Mouse (Mus musculus) heart, embryonic 10.5 days (tissue): ENCODE data around the gene Inpp5a. TPM values are rescaled to one million over a fixed set of nuclear protein-coding genes. Genes with fewer than 3 reads are reported as not detected.

Experiments
- DNase-seq: peaks from one replicate; pipeline ENCODE4 v3.0.0-alpha.2; 2017; ENCODE audit warnings: low spot score
- H3K27ac ChIP-seq: fragments of 300-500 bp; sonication (generic); 2 replicates; pipeline ENCODE4 v1.5.1; 2016; ENCODE audit warnings: mild to moderate bottlenecking
- H3K27me3 ChIP-seq: fragments of 300-500 bp; sonication (generic); 2 replicates; pipeline ENCODE4 v1.6.1; 2016; ENCODE audit warnings: mild to moderate bottlenecking; ENCODE audit not compliant: poor library complexity, insufficient read depth, severe bottlenecking
- H3K36me3 ChIP-seq: fragments of 300-500 bp; sonication (generic); 2 replicates; pipeline ENCODE4 v1.6.1; 2016; ENCODE audit warnings: mild to moderate bottlenecking, moderate library complexity
- H3K4me1 ChIP-seq: fragments of 300-500 bp; sonication (generic); 2 replicates; pipeline ENCODE4 v1.6.1; 2016; ENCODE audit warnings: mild to moderate bottlenecking
- H3K4me3 ChIP-seq: fragments of 300-500 bp; sonication (generic); 2 replicates; pipeline ENCODE4 v1.5.1; 2016; ENCODE audit warnings: mild to moderate bottlenecking, moderate library complexity
- H3K9me3 ChIP-seq: fragments of 300-500 bp; sonication (generic); 2 replicates; pipeline ENCODE4 v1.6.1; 2016; ENCODE audit warnings: mild to moderate bottlenecking, moderate library complexity
- WGBS: fragments of 180-500 bp; shearing (Covaris S2); methylation state at CpG from one replicate; pipeline ENCODE4 v1.1.7; 2016; 5-methylcytosine and 5-hydroxymethylcytosine counted together
- polyA plus RNA-seq: library from polyadenylated mRNA; unstranded; fragments of >200 nt; fragmentation: Nextera tagmentation; extraction: Ambion mirVana; gene quantifications from 2 replicates; pipeline ENCODE4 v1.2.1, GENCODE M21; 2016

The Inpp5a gene
- polyA plus RNA-seq, 1 experiment from 2014 or later = 46.9 TPM

DNA sequence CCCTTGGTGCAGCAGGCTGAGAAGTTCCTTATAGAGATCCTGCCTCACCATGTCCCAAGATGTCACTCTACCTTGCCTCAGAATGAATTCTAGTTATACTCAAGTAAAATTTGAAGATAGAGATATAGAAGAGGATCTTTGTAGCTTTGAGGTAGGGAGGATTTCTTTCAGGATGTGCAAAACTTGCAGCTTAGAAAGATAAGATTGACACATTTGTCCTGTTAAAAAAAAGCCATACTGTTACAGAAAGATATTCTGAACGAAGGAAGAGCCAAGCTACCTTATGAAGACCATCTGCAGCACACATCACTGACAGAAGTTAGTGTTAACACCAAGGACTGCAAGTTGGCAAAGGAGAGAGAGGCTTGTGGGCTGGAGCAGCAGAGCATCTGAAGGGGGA, 90.2 kb downstream of the Inpp5a start:
- 73% methylated on average over 1 of the region's 1 CpGs for WGBS
- no peak overlapping the region for H3K27ac ChIP-seq
- DNase-seq = no peak
- no peaks in the 10 kb centered on the region for H3K27me3 ChIP-seq
- peaks cover 12% of the 10 kb centered on the region; the same call in 1 of the 2 replicates for H3K4me1 ChIP-seq
- H3K36me3 ChIP-seq = peaks cover 29% of the 10 kb centered on the region
- H3K9me3 ChIP-seq = no peaks in the 10 kb centered on the region
- no peak overlapping the region for H3K4me3 ChIP-seq

DNA sequence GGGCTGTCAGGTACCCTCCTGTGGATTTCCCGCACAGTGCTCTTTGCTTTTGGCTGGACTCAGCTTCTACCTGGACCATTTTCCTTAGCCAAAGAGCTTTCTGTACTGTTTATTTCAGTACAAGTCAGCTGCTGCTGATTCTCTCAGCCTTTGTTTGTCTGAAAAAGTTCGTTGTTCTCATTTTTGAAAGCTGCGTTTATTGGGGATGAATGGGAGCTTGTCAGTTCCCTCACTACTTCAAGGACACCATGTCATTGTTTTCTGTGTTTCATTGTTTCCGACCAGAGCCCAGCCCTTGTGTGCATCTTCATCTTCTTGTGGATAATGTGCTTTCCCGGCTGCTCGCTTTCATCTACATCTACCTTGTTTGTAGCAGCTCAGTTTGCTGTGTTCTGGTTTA, 90.7 kb downstream of the Inpp5a start:
- Histone ChIP-seq H3K36me3 (peaks cover 29% of the 10 kb centered on the region), H3K27ac (no peak overlapping the region), H3K4me1 (peaks cover 12% of the 10 kb centered on the region; the same call in 1 of the 2 replicates), H3K9me3 (no peaks in the 10 kb centered on the region), H3K4me3 (no peak overlapping the region), H3K27me3 (no peaks in the 10 kb centered on the region)
- DNase-seq = no peak
- 87% methylated on average over 6 of the region's 6 CpGs for WGBS

DNA sequence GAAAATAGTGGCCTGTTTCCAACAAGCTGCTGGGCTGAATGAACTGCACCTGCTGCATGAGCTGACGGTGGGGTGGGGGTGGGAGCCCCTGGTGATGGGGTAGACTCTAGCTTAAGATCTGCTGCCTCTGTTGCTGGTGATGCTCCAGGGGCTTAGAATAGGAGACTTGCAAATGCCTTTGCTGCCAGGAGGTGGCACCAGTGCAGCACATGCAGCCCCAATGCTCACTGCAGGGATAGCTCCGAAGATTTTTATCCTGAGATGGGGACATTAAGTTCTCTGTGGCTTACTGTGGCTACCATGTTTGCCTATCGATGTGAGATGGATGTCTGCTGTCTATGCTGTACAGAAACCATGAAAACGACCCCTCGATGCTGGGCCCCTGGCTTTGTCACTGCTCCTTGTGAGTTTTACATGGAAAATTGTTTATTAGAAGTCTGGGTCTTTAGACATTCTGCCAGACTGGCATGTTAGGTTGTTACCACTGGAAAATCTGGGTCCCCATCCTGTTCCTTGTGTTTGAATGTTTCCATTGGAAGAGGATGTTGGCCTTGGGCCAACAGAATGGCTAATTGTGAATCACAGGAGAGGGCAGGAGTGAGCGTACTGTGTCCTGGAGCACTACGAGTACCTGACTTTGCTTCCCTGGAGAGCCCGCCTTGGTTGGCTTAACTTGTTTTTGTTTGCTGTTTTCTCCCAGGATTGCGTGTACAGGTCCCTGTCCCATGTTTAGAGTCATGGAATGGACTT, 95.5 kb downstream of the Inpp5a start:
- Histone ChIP-seq H3K36me3 (peaks cover 23% of the 10 kb centered on the region), H3K27ac (no peak overlapping the region), H3K9me3 (no peaks in the 10 kb centered on the region), H3K4me3 (no peak overlapping the region), H3K4me1 (peaks cover 30% of the 10 kb centered on the region), H3K27me3 (no peaks in the 10 kb centered on the region)
- 58% methylated on average over 9 of the region's 9 CpGs for WGBS
- no peak for DNase-seq

DNA sequence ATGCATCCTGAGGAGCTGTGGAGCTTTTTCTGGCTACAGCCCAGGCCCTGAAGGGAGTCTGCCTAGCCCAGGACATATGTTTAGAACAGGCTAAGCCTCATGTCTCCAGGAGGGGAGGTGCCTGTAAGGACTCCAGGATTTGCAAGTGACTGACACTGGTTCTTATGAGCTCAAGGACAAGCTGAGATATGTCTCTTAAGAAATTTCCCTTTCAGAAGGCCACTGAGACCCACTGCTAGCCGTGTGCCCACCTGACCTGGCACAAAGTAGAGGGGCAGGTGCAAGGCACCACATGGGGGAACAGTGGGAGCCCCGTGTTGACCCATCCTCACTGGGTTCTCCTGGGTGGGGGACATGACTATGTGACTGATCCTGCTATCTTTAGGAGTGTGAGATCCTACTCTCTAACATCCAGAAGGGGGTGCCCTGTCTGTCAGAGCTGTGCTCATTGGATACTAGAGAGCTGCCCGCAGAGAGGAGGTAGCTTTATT, 100.9 kb downstream of the Inpp5a start:
- no peaks in the 10 kb centered on the region for H3K27me3 ChIP-seq
- 72% methylated on average over 3 of the region's 3 CpGs for WGBS

DNA sequence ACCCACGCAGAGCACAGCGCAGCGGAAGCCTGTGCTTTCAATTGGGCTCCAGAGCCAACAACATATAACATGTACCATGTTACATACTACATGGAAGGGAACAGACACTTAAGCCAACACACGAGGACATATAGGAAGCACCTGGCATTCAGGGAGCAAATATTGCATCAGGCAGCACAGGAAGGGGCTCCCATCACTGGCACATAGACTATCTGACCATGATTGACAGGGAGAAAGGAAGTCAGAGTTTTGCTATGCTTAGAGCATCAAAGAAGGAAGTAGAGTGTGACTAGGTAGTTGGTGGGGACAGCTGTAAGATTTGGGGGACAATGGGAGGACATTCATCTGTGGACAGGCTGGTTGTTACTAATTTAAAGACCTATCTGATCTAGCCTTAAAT, 103.4 kb downstream of the Inpp5a start:
- 88% methylated on average over 4 of the region's 4 CpGs for WGBS
- peaks cover 27% of the 10 kb centered on the region for H3K4me1 ChIP-seq

More for the DNA sequence above, 100.9 kb downstream of the Inpp5a start:
- no peak for DNase-seq
- H3K36me3 ChIP-seq = peaks cover 3% of the 10 kb centered on the region; the same call in 1 of the 2 replicates
- H3K4me1 ChIP-seq = peaks cover 32% of the 10 kb centered on the region
- H3K4me3 ChIP-seq = no peak overlapping the region
- no peak overlapping the region for H3K27ac ChIP-seq
- H3K9me3 ChIP-seq = no peaks in the 10 kb centered on the region

DNA sequence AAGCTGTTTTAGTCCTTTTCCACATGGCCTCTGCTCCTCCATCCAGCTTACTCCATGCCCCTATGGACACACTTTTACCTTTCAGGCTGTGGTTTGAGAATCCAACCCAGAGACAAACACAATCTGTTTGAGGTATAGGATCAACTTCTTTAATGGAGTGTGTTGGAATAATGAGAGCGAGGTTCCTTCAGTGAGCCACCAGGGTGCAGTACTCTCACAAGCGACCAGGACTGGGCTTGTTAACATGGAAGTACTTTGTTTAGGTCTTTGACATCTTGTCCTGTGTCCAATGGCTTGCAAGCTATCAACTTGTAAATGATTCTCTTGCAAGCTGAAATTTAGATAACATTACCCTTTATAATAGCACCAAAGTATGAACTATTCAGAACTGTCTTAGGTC, 104.0 kb downstream of the Inpp5a start:
- H3K4me3 ChIP-seq = no peak overlapping the region
- H3K9me3 ChIP-seq = no peaks in the 10 kb centered on the region
- WGBS = 58% methylated on average over 2 of the region's 2 CpGs
- no peak overlapping the region for H3K27ac ChIP-seq
- DNase-seq = no peak
- H3K27me3 ChIP-seq = no peaks in the 10 kb centered on the region
- no peaks in the 10 kb centered on the region for H3K36me3 ChIP-seq
- H3K4me1 ChIP-seq = peaks cover 22% of the 10 kb centered on the region

More for the DNA sequence above, 103.4 kb downstream of the Inpp5a start:
- Histone ChIP-seq H3K4me3 (no peak overlapping the region), H3K27me3 (no peaks in the 10 kb centered on the region), H3K27ac (no peak overlapping the region), H3K36me3 (no peaks in the 10 kb centered on the region), H3K9me3 (no peaks in the 10 kb centered on the region)
- DNase-seq = no peak

DNA sequence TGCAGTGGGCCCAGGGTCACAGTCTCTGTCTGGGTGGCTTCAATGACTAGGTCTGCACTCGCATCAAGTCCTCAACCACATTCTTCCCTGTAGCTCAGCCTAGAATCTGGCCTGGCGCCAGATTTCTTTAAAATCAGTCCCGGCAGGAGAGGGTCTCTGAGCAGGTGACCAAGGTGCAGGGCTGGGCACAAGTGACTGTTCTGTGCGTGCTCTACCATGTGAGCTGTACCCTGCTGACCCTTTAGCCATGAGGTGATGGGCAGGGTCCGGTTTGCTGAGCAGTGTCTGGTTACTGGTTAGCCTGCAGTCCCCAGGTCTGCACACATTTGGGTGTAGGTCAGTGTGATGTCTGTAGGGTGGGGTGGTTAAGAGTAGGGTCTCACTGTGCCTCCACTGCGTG, 106.9 kb downstream of the Inpp5a start:
- 77% methylated on average over 6 of the region's 6 CpGs for WGBS

DNA sequence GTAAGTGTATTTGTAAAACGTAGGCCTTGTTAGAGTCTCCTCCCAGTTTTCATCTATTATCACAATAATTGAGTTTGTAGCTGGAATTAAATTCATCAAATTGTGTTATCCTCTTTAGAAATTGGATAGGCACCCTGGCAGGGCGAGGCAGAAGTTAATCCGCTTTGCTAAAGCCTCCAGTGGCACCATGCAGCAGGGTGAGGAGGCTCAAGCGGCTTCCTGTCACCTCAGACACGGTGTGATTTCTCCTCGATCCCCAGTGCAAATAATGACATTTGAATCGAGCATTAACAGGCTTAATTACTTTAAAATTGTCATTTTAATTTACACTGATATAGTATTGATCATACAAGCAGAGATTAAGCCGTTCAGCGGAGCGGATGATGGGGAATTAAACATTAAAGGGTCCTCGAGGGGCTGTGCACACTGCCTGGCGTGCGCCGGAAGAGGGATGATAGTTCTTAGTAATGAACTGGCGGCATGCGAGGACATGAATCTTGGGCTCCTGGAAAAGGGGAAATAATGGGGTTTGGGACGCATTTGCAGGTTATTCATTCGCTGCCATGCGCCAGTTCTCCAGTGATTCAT, 109.2 kb downstream of the Inpp5a start:
- Histone ChIP-seq H3K27me3 (no peaks in the 10 kb centered on the region), H3K27ac (no peak overlapping the region), H3K36me3 (no peaks in the 10 kb centered on the region), H3K4me3 (no peak overlapping the region), H3K9me3 (no peaks in the 10 kb centered on the region), H3K4me1 (peaks cover 33% of the 10 kb centered on the region)
- DNase-seq = no peak
- 80% methylated on average over 19 of the region's 19 CpGs for WGBS

More for the DNA sequence above, 106.9 kb downstream of the Inpp5a start:
- peaks cover 19% of the 10 kb centered on the region for H3K4me1 ChIP-seq
- no peak overlapping the region for H3K27ac ChIP-seq
- no peaks in the 10 kb centered on the region for H3K36me3 ChIP-seq
- no peak overlapping the region for H3K4me3 ChIP-seq
- H3K27me3 ChIP-seq = no peaks in the 10 kb centered on the region
- H3K9me3 ChIP-seq = no peaks in the 10 kb centered on the region
- DNase-seq = no peak

DNA sequence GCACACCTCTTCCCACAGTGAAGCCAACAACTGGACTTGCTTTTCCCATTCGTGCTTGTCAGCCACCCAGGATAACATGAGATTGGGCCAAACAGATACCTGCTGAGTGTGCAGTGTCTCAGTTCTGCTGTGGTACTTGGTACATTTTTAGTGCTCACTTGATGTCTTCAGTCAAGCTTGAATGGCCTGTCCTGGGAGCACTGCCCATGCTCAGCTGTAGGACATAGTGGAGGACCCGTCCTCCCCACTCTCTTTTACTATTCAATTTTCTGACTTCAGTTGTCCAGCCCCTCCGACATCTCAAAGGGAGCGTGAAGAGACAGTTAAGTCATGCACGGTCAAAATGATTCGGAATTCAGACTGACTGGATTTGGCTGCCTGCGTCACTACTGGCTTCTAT, 115.2 kb downstream of the Inpp5a start:
- peaks cover 35% of the 10 kb centered on the region for H3K4me1 ChIP-seq
- H3K27ac ChIP-seq = no peak overlapping the region
- 0 out of 2 replicates have a peak, but pooled peaks cover 2% of the 10 kb centered on the region for H3K36me3 ChIP-seq
- no peaks in the 10 kb centered on the region for H3K27me3 ChIP-seq
- DNase-seq = no peak
- H3K4me3 ChIP-seq = no peak overlapping the region
- 84% methylated on average over 7 of the region's 7 CpGs for WGBS
- H3K9me3 ChIP-seq = no peaks in the 10 kb centered on the region

DNA sequence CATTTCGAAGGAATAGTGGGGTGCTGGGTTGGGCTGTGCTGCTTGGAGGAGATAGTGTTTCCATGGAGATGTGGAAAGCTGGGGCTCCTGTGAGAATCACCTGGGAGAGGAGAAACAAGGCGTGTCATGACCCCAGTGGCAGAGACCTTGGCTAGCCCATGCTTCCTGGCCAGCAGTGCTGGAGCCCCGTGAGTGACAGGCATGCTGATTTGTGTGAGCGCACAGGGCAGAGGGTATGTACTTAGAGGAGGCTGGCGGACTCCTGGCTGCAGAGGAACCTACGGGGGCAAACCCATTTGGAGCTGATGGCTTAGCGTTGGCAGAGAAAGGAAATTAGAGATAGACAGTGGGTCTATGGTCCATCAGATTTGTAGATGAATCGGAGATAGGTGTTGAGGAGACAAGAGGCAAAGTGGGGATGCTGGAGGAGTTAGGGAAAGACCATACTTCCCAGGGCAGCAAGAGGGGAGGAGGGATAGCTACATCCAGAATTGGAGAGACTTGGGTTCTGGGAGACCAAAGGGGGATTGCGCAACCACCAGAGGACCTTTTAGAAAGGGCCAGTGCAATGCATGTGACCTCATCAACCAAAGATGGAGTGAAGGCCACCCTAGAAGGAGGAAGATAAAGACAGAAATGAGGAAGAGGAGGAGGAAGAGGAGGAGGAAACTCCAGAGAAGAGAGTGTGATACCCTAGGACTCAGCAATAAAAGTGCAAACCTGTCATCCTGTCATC, 117.9 kb downstream of the Inpp5a start:
- Histone ChIP-seq H3K27me3 (no peaks in the 10 kb centered on the region), H3K36me3 (0 out of 2 replicates have a peak, but pooled peaks cover 8% of the 10 kb centered on the region), H3K9me3 (no peaks in the 10 kb centered on the region), H3K27ac (no peak overlapping the region), H3K4me1 (peaks cover 17% of the 10 kb centered on the region), H3K4me3 (no peak overlapping the region)
- DNase-seq = no peak
- 70% methylated on average over 9 of the region's 9 CpGs for WGBS

DNA sequence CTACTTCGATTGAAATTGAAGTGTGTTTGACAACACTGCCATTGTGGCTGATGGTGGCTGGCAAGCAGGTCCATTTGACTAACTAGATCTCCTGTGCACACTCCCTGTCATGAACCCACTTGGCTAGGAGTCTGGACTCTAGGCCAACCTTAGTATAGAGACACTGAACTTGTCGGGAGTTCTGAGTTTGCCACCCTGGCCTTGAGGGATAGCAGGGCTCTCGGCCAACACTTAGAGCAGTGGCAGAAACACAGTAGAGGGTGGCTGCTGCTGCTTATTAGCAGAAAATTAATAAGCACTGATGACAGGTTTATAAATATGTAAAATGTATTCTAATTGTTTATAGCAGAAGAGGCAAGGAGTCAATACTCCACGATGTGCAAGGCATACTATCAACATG, 120.0 kb downstream of the Inpp5a start:
- 89% methylated on average over 4 of the region's 4 CpGs for WGBS
- peaks cover 14% of the 10 kb centered on the region for H3K4me1 ChIP-seq
- H3K4me3 ChIP-seq = no peak overlapping the region
- H3K36me3 ChIP-seq = peaks cover 22% of the 10 kb centered on the region
- H3K27ac ChIP-seq = no peak overlapping the region
- DNase-seq = no peak
- no peaks in the 10 kb centered on the region for H3K9me3 ChIP-seq
- H3K27me3 ChIP-seq = no peaks in the 10 kb centered on the region

DNA sequence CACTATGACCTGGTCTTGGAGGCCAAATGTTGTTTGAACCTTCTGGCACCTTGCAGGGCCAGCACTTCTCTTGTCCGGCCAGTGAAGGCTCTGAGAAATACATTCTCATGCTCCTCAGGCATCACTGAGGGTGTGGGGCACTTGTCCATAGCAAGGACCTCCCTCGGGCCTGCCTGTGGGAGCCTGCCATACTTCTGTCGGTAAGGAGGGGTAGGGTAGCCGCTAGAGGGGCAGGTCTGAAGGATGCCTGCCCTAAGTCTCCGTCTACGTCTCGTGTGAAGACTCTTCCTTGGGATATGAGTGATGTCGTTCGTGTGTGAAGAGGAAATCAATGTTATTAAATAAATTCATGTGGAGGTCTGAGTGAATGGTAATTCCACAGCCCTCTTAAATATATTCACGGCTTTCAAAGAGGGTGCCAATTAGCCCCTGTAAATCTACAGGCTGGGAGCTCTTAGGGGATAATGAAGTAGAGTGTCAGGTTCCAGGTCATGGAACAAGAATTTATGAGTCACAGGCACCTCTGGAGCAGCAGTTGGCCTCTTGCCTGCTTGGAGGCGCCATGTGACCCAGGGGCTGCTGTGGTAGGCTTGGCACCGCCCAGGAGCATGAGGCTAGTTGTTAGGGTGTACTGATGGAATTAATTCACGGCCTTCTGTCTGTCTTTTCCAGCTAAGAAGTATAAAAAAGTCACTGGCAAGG, 127.2 kb downstream of the Inpp5a start:
- H3K9me3 ChIP-seq = no peaks in the 10 kb centered on the region
- H3K4me3 ChIP-seq = no peak overlapping the region
- peaks cover 55% of the 10 kb centered on the region for H3K36me3 ChIP-seq
- H3K27me3 ChIP-seq = no peaks in the 10 kb centered on the region
- WGBS = 86% methylated on average over 13 of the region's 13 CpGs
- H3K4me1 ChIP-seq = peaks cover 6% of the 10 kb centered on the region; the same call in 1 of the 2 replicates
- H3K27ac ChIP-seq = no peak overlapping the region
- DNase-seq = no peak
